Mouse (Mus musculus): ENCODE measurements around the gene Rbm38.

GRCm38 (mm10) chr2:173056882-173057315 is 36.6 kb downstream of the Rbm38 start:
- TF ChIP-seq CTCF (IDR thresholded peaks at IDR 0.05; ENCODE audit: control insufficient read depth, insufficient read depth, low read length) (no peak), POLR2A (IDR thresholded peaks at IDR 0.05; ENCODE audit: borderline replicate concordance, control insufficient read depth, low read depth, low read length) (no peak)

Data from bone marrow, adult 2 months (tissue).